Mouse (Mus musculus): ENCODE data around the gene Negr1. TPM values are rescaled to one million over a fixed set of nuclear protein-coding genes. Genes with fewer than 3 reads are reported as not detected.

Gene Negr1
- total and polyA plus RNA-seq, 3 experiments, result not detected

GRCm38 (mm10) chr3:157079250-157079965 is 517.8 kb downstream of the Negr1 start:
- H3K27ac ChIP-seq (ENCODE audit: insufficient read depth, low read depth), result no peak overlapping the region
- dilution Hi-C loops (cut with MboI; ENCODE audit: extremely low pct_ligation_motif_present, extremely low pct_unique_long_range_greater_than_20kb, low sequenced_read_pairs) (no loop called here), in situ Hi-C loops (cut with MboI; ENCODE audit: low pct_ligation_motif_present, low pct_unique_long_range_greater_than_20kb, low sequenced_read_pairs) (no loop called here)
- H3K9ac ChIP-seq (ENCODE audit: insufficient read depth, low read depth), result no peak overlapping the region
- H3K27me3 ChIP-seq (replicated peaks), result no peaks in the 10 kb centered on the region
- H3K9me3 ChIP-seq (replicated peaks; ENCODE audit: low read length), result no peaks in the 10 kb centered on the region
- H3K36me3 ChIP-seq (replicated peaks in 1 of 2; ENCODE audit: control insufficient read depth in 1 of 2, insufficient read depth in 1 of 2, low read length in 1 of 2), result no peaks in the 10 kb centered on the region
- TF ChIP-seq MXI1 (IDR thresholded peaks at IDR 0.05; ENCODE audit: low read depth, low read length) (no peak), ZNF384 (IDR thresholded peaks at IDR 0.05; ENCODE audit: low read depth, low read length) (no peak), CHD1 (IDR thresholded peaks at IDR 0.05; ENCODE audit: low read depth, low read length) (no peak), ELF1 (IDR thresholded peaks at IDR 0.05; ENCODE audit: low read depth, low read length) (no peak), IRF4 (IDR thresholded peaks at IDR 0.05; ENCODE audit: low read depth, low read length) (no peak), SMC3 (IDR thresholded peaks at IDR 0.05; ENCODE audit: low read depth, low read length) (no peak), RAD21 (IDR thresholded peaks at IDR 0.05; ENCODE audit: low read depth, low read length) (no peak), TCF12 (IDR thresholded peaks at IDR 0.05; ENCODE audit: low read depth, low read length) (no peak), POLR2A (IDR thresholded peaks at IDR 0.05; ENCODE audit: low read depth, low read length) (no peak), ZMIZ1 (IDR thresholded peaks at IDR 0.05; ENCODE audit: low read depth, low read length) (no peak), RCOR1 (conservative IDR thresholded peaks at IDR 0.05; ENCODE audit: low read depth, low read length) (no peak), SIN3A (IDR thresholded peaks at IDR 0.05; ENCODE audit: low read length) (no peak), JUND (conservative IDR thresholded peaks at IDR 0.05; ENCODE audit: low read depth, low read length) (no peak), UBTF (IDR thresholded peaks at IDR 0.05; ENCODE audit: low read depth, low read length) (no peak), ETS1 (conservative IDR thresholded peaks at IDR 0.05; ENCODE audit: low read depth, low read length) (no peak), CTCF (conservative IDR thresholded peaks at IDR 0.05 in 1 of 2, IDR thresholded peaks at IDR 0.05 in 1 of 2; ENCODE audit: low read depth in 2 of 2, low read length in 2 of 2) (no peak), KAT2A (IDR thresholded peaks at IDR 0.05; ENCODE audit: insufficient replicate concordance, low read length) (no peak)
- H3K4me1 ChIP-seq (ENCODE audit: control insufficient read depth in 1 of 2, insufficient read depth in 2 of 2), result peaks cover 11 to 27% of the 10 kb centered on the region in 2 experiments
- no peak overlapping the region for H3K4me3 ChIP-seq (replicated peaks in 1 of 3; ENCODE audit: low read depth in 2 of 3, low read length in 2 of 3, poor library complexity in 1 of 3)
- H3K79me2 ChIP-seq (replicated peaks; ENCODE audit: control insufficient read depth, extremely low read depth, insufficient read depth, poor library complexity, severe bottlenecking), result no peaks in the 10 kb centered on the region
- H3K4me2 ChIP-seq (ENCODE audit: insufficient read depth, low read depth, poor library complexity, severe bottlenecking), result no peak overlapping the region
- DNase-seq (ENCODE audit: extremely low read depth), result no peak

GRCm38 (mm10) chr3:157079966-157080306 is 518.3 kb downstream of the Negr1 start:
- H3K4me1 ChIP-seq (ENCODE audit: control insufficient read depth in 1 of 2, insufficient read depth in 2 of 2), result peaks cover 11 to 27% of the 10 kb centered on the region in 2 experiments
- no peaks in the 10 kb centered on the region for H3K27me3 ChIP-seq (replicated peaks)
- H3K36me3 ChIP-seq (replicated peaks in 1 of 2; ENCODE audit: control insufficient read depth in 1 of 2, insufficient read depth in 1 of 2, low read length in 1 of 2), result no peaks in the 10 kb centered on the region
- no peak for TF ChIP-seq SIN3A (IDR thresholded peaks at IDR 0.05; ENCODE audit: low read length)
- dilution Hi-C loops (cut with MboI; ENCODE audit: extremely low pct_ligation_motif_present, extremely low pct_unique_long_range_greater_than_20kb, low sequenced_read_pairs), result no loop called here
- no peaks in the 10 kb centered on the region for H3K9me3 ChIP-seq (replicated peaks; ENCODE audit: low read length)
- H3K9ac ChIP-seq (ENCODE audit: insufficient read depth, low read depth), result no peak overlapping the region
- no peak for DNase-seq (ENCODE audit: extremely low read depth)
- no peak overlapping the region for H3K27ac ChIP-seq (ENCODE audit: insufficient read depth, low read depth)
- H3K79me2 ChIP-seq (replicated peaks; ENCODE audit: control insufficient read depth, extremely low read depth, insufficient read depth, poor library complexity, severe bottlenecking), result no peaks in the 10 kb centered on the region
- no peak overlapping the region for H3K4me3 ChIP-seq (replicated peaks in 1 of 3; ENCODE audit: low read depth in 2 of 3, low read length in 2 of 3, poor library complexity in 1 of 3)
- in situ Hi-C loops (cut with MboI; ENCODE audit: low pct_ligation_motif_present, low pct_unique_long_range_greater_than_20kb, low sequenced_read_pairs), result no loop called here
- H3K4me2 ChIP-seq (ENCODE audit: insufficient read depth, low read depth, poor library complexity, severe bottlenecking), result no peak overlapping the region
